Mouse (Mus musculus): ENCODE measurements around the gene Brf1. TPM values are rescaled to one million over a fixed set of nuclear protein-coding genes. Genes with fewer than 3 reads are reported as not detected.
A peak's percentile ranks its signal among the peaks of the same experiment; 100 is the strongest.

Gene Brf1
- polyA plus RNA-seq, 1 experiment from 2014 or later, result 53.0 TPM

DNA sequence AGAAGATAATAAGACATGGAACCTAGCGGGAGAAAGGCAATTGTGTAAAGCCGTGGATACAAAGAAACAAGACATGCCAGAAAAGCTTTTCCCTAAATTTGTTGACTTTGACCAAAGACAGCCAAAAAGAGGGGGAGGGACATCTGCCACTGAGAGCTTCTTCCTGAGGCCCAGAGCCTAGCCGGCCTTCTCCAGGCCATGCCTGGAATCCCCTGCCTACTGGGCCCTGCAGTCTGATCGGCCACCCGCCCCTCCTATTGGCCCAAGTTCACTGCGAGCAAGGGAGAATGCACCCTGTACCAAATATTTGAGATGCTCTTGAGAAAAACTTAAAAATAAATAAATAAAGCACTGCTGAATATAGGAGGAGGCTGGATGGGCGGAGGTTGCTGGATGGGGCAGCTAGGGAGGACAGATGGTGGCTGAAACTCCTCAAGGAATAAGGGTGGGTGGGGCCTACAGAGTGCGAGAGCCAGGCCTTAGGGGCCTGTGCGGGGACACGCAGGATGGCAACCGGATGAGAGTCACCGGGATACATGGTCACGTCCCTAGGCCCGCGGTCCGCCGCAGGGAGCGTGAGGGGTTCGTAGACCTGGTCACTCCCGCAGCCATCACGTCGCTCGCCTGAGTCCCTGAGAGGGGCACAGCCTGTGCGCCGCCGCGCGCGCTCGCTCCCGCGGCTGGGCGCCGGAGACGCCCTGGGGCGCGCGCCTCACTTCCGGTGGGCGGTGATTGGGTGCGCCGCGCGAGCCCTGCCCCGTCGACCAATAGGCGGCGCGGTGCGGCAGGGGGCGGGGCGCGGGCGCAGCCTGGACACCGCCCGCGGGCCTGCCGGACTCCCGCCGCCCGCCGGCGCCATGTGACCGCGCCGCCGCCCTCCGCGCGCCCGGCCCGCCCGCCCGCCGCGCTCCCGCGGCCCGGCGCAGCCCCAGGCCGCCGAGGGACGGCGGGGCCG, 13.4 kb upstream of the Brf1 start, which contains the start of gene Pacs2:
Pacs2 (plus strand) TSS at position 905 of the 955 bp plus-strand sequence.
- WGBS, result 3% methylated on average over 67 of the region's 85 CpGs
- H3K27ac ChIP-seq (ENCODE audit: low read depth, low read length), result peak within 1 kb of the TSS; percentile 79

DNA sequence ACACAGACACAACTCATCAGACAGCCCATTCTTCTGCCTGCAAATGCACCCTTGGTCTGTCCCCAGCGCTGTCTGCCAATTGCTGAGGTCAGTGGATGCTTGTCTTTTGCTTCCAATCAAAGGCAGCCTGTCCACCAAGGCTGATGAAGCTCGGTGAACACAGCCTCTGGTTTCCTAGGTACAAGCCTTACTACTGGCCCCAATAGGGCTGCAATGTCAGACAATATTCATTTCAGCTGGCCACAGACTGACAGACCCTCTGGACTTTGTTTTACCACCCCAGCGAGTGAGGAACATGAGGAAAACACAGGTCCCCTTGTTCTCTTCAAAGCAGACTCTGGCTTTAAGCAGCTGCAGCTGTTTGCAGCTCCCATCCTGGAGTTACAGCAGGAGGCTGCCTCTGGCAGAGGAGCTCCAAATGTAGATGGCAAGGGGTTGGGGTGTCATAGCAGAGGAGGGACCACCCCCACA, 12.6 kb upstream of the Brf1 start:
- Histone ChIP-seq H3K4me2 (no peak overlapping the region), H3K4me3 (ENCODE audit: low read depth, low read length) (no peak overlapping the region), H3K9me3 (ENCODE audit: control insufficient read depth, low read length) (no peaks in the 10 kb centered on the region), H3K27me3 (ENCODE audit: control insufficient read depth, insufficient read depth, low read length) (no peaks in the 10 kb centered on the region), H3K9ac (ENCODE audit: low read length) (peak overlapping the region; percentile 69; the same call in 1 of the 2 replicates), H3K4me1 (ENCODE audit: control insufficient read depth, insufficient read depth, low read length) (peaks cover 25% of the 10 kb centered on the region), H3K36me3 (ENCODE audit: control insufficient read depth, insufficient read depth, low read length) (no peaks in the 10 kb centered on the region), H3K27ac (ENCODE audit: low read depth, low read length) (peak overlapping the region; percentile 79)
- ATAC-seq (ENCODE audit: low FRiP score) (no peak), DNase-seq (ENCODE audit: low spot score, missing footprints) (no peak)
- 68% methylated on average over 3 of the region's 3 CpGs for WGBS

More for the DNA sequence above, 13.4 kb upstream of the Brf1 start, which contains the start of gene Pacs2:
- peak; percentile 96 for ATAC-seq (ENCODE audit: low FRiP score)
- H3K4me1 ChIP-seq (ENCODE audit: control insufficient read depth, insufficient read depth, low read length), result peaks cover 25% of the 10 kb centered on the region
- H3K9ac ChIP-seq (ENCODE audit: low read length), result peak within 1 kb of the TSS; percentile 90
- H3K36me3 ChIP-seq (ENCODE audit: control insufficient read depth, insufficient read depth, low read length), result no peaks in the 10 kb centered on the region
- peak within 1 kb of the TSS; percentile 97 for H3K4me3 ChIP-seq (ENCODE audit: low read depth, low read length)
- H3K27me3 ChIP-seq (ENCODE audit: control insufficient read depth, insufficient read depth, low read length), result no peaks in the 10 kb centered on the region
- H3K9me3 ChIP-seq (ENCODE audit: control insufficient read depth, low read length), result no peaks in the 10 kb centered on the region
- peak; percentile 100 for DNase-seq (ENCODE audit: low spot score, missing footprints)
- H3K4me2 ChIP-seq, result peak within 1 kb of the TSS; percentile 85

DNA sequence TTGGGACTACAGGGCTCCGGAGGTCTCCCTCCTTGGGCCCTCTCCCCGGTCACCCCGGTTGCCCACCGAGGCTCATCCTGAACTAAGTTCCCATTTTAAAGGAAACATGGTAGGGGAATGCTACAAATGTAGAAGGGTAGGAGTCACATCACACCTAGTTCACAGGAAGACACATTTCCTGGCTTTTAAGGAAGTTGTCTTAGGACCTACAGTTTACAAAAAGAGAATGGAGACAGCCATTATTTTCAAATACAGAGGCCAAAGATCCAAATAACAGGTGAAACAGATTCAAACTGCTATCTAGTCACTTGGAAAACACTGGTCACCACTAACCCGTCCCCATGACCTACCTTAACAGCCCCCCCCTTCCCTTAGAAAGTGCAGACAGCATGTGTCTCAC, 11.9 kb upstream of the Brf1 start:
- Histone ChIP-seq H3K4me2 (no peak overlapping the region), H3K9me3 (ENCODE audit: control insufficient read depth, low read length) (no peaks in the 10 kb centered on the region), H3K27me3 (ENCODE audit: control insufficient read depth, insufficient read depth, low read length) (no peaks in the 10 kb centered on the region), H3K9ac (ENCODE audit: low read length) (0 out of 2 replicates have a peak overlapping the region, but pooled peaks have one; percentile 12), H3K4me1 (ENCODE audit: control insufficient read depth, insufficient read depth, low read length) (peaks cover 25% of the 10 kb centered on the region), H3K36me3 (ENCODE audit: control insufficient read depth, insufficient read depth, low read length) (no peaks in the 10 kb centered on the region), H3K4me3 (ENCODE audit: low read depth, low read length) (no peak overlapping the region), H3K27ac (ENCODE audit: low read depth, low read length) (no peak overlapping the region; the same call in 1 of the 2 replicates)
- ATAC-seq (ENCODE audit: low FRiP score) (no peak), DNase-seq (ENCODE audit: low spot score, missing footprints) (no peak)
- 91% methylated on average over 5 of the region's 5 CpGs for WGBS

DNA sequence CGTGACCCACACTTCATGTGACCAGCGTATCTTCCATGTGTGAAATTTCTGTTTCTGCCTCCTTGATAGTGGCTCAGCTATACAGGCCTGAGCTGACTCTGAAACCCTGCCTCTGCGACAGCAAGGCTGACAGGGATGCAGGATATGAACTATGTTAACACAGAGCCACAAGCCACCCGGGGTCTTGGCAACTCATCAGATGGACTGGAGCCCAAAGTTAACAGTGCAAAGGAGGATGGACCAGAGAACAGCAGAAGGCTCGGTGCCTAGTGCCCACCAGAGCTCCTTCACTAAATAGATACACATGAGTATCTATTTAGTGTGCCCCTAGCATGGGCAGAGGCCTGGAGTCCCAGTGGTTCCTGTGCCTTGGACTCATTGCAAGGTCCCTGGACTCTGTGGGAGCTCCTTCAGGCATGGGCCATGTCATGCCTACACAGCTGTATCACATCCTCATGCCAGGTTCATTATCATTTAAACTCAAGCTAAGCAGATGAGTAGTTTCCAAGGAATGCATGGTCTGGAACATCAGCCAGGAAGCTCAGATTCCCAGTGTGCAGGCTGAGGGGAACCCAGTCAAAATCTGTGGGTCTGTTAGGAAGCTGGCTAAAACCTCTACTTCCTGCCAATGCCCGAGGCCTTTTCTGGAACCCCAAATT, 11.3 kb upstream of the Brf1 start:
- H3K4me3 ChIP-seq (ENCODE audit: low read depth, low read length), result no peak overlapping the region
- H3K4me2 ChIP-seq, result no peak overlapping the region
- no peaks in the 10 kb centered on the region for H3K9me3 ChIP-seq (ENCODE audit: control insufficient read depth, low read length)
- peaks cover 25% of the 10 kb centered on the region for H3K4me1 ChIP-seq (ENCODE audit: control insufficient read depth, insufficient read depth, low read length)
- ATAC-seq (ENCODE audit: low FRiP score) (no peak), DNase-seq (ENCODE audit: low spot score, missing footprints) (no peak)
- H3K27ac ChIP-seq (ENCODE audit: low read depth, low read length), result no peak overlapping the region
- WGBS, result 91% methylated on average over 6 of the region's 6 CpGs
- no peak overlapping the region for H3K9ac ChIP-seq (ENCODE audit: low read length)
- H3K36me3 ChIP-seq (ENCODE audit: control insufficient read depth, insufficient read depth, low read length), result no peaks in the 10 kb centered on the region
- no peaks in the 10 kb centered on the region for H3K27me3 ChIP-seq (ENCODE audit: control insufficient read depth, insufficient read depth, low read length)

DNA sequence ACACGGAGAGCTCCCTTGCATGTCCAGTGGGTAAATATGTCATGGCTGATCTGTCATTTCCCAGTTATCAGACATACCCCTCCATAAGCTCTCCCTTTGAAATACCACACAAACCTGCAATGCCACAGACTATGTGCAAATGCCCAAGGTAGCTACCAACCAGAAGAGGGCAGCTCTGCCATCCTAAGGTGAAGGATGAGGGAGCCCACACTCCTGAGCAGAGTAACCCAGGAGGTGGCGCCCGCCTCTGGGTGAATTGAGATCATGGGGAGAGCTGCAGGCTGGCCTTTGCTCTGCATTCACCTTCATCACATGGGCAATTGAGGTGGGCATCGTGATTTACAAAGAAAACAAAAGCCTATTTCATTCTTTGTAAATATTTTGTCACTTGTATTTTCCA, 4.5 kb upstream of the Brf1 start:
- Histone ChIP-seq H3K27me3 (ENCODE audit: control insufficient read depth, insufficient read depth, low read length) (no peaks in the 10 kb centered on the region), H3K4me1 (ENCODE audit: control insufficient read depth, insufficient read depth, low read length) (peaks cover 6% of the 10 kb centered on the region), H3K4me2 (no peak overlapping the region), H3K36me3 (ENCODE audit: control insufficient read depth, insufficient read depth, low read length) (no peaks in the 10 kb centered on the region), H3K9ac (ENCODE audit: low read length) (no peak overlapping the region), H3K27ac (ENCODE audit: low read depth, low read length) (no peak overlapping the region), H3K4me3 (ENCODE audit: low read depth, low read length) (no peak overlapping the region), H3K9me3 (ENCODE audit: control insufficient read depth, low read length) (no peaks in the 10 kb centered on the region)
- 31% methylated on average over 4 of the region's 4 CpGs for WGBS
- no peak for DNase-seq (ENCODE audit: low spot score, missing footprints)
- ATAC-seq (ENCODE audit: low FRiP score), result no peak

DNA sequence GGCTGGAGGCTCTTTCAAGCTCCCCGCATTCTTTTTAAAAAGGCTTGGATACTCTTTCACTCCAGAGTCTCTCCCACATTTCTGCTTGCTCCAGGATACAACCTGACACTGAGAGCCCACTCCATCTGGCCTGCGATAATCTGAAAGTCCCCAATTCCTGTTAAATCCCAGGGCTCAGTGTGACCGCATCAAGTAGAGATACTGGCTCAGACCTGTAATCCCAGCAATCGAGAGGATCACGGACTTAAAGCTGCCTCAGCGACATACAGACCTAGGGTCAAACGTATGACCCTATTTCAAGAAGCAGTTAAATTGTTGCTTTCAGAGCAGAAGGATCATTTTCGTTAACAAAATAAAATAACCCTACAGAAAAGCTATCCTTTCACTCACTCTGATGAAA, 3.5 kb upstream of the Brf1 start:
- no peak overlapping the region for H3K9ac ChIP-seq (ENCODE audit: low read length)
- 80% methylated on average over 8 of the region's 8 CpGs for WGBS

DNA sequence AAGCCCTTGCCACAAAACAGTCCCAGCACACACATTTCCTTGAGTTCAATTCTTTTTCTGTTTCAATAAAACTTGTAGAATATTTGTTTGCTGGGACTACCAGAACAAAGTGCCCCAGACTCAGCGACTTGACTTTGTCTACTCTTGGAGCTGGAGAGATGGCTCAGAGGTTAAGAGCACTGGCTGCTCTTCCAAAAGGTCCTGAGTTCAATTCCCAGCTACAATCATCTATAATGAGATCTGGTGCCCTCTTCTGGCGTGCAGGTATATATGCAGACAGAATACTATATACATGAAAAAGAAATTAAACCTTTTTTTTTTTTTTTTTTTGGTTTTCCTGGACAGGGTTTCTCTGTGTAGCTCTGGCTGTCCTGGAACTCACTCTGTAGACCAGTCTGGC, 2.2 kb upstream of the Brf1 start:
- Histone ChIP-seq H3K36me3 (ENCODE audit: control insufficient read depth, insufficient read depth, low read length) (no peaks in the 10 kb centered on the region), H3K4me2 (no peak overlapping the region), H3K4me1 (ENCODE audit: control insufficient read depth, insufficient read depth, low read length) (peaks cover 14% of the 10 kb centered on the region), H3K4me3 (ENCODE audit: low read depth, low read length) (no peak overlapping the region), H3K27ac (ENCODE audit: low read depth, low read length) (no peak overlapping the region), H3K27me3 (ENCODE audit: control insufficient read depth, insufficient read depth, low read length) (no peaks in the 10 kb centered on the region), H3K9me3 (ENCODE audit: control insufficient read depth, low read length) (no peaks in the 10 kb centered on the region), H3K9ac (ENCODE audit: low read length) (no peak overlapping the region)
- 43% methylated on average over 2 of the region's 2 CpGs for WGBS
- ATAC-seq (ENCODE audit: low FRiP score) (no peak), DNase-seq (ENCODE audit: low spot score, missing footprints) (no peak)

More for the DNA sequence above, 3.5 kb upstream of the Brf1 start:
- H3K27me3 ChIP-seq (ENCODE audit: control insufficient read depth, insufficient read depth, low read length), result no peaks in the 10 kb centered on the region
- no peak for DNase-seq (ENCODE audit: low spot score, missing footprints)
- no peak overlapping the region for H3K4me3 ChIP-seq (ENCODE audit: low read depth, low read length)
- H3K27ac ChIP-seq (ENCODE audit: low read depth, low read length), result no peak overlapping the region
- no peak for ATAC-seq (ENCODE audit: low FRiP score)
- H3K4me1 ChIP-seq (ENCODE audit: control insufficient read depth, insufficient read depth, low read length), result peaks cover 9% of the 10 kb centered on the region
- H3K9me3 ChIP-seq (ENCODE audit: control insufficient read depth, low read length), result no peaks in the 10 kb centered on the region
- no peaks in the 10 kb centered on the region for H3K36me3 ChIP-seq (ENCODE audit: control insufficient read depth, insufficient read depth, low read length)
- no peak overlapping the region for H3K4me2 ChIP-seq

DNA sequence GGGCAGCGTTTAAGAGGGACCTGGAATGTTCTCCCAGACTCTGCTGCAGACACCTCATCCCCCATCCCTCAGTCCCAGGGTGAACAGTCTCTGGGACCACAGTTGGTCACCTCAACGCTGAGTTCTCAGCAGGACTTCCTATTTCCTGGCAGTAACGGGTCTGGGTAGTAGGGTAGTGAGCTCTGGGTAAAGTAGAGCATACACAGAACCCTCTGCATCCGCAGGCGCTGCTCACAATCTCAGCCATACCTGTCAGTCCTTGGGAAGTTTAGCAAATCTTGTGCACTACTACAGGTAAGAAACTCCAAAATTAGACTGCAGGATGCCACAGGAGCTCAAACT, 600 bp upstream of the Brf1 start:
- H3K4me2 ChIP-seq, result peak overlapping the region; percentile 89
- peak overlapping the region; percentile 84 for H3K27ac ChIP-seq (ENCODE audit: low read depth, low read length)
- H3K4me1 ChIP-seq (ENCODE audit: control insufficient read depth, insufficient read depth, low read length), result peaks cover 14% of the 10 kb centered on the region
- 6% methylated on average over 5 of the region's 5 CpGs for WGBS
- no peaks in the 10 kb centered on the region for H3K9me3 ChIP-seq (ENCODE audit: control insufficient read depth, low read length)
- peak overlapping the region; percentile 61 for H3K9ac ChIP-seq (ENCODE audit: low read length)
- peak overlapping the region; percentile 92 for H3K4me3 ChIP-seq (ENCODE audit: low read depth, low read length)
- H3K27me3 ChIP-seq (ENCODE audit: control insufficient read depth, insufficient read depth, low read length), result no peaks in the 10 kb centered on the region
- ATAC-seq (ENCODE audit: low FRiP score), result no peak
- H3K36me3 ChIP-seq (ENCODE audit: control insufficient read depth, insufficient read depth, low read length), result no peaks in the 10 kb centered on the region
- no peak for DNase-seq (ENCODE audit: low spot score, missing footprints)

Measured in midbrain, embryonic 11.5 days (tissue).